Mouse (Mus musculus) embryonic stem cell, embryonic (primary cell): ENCODE results near the gene Zfp652.

Experiments
- CTCF ChIA-PET, 4 experiments: fragments of 300-600 bp in 2 of 4; fragments of 350-600 bp in 2 of 4; sonication (Branson Sonifier 250); formaldehyde crosslinking; loops; one replicate each; lab custom pipeline; 2022; ENCODE audit warnings: inconsistent platforms in 2 of 4; lab: Charles Lee
- POLR2A ChIA-PET, 4 experiments: fragments of 300-600 bp in 2 of 4; fragments of 350-600 bp in 2 of 4; sonication (Branson Sonifier 250); formaldehyde crosslinking; loops; one replicate each; lab custom pipeline; 2022; ENCODE audit warnings: antibody characterized with exemption in 4 of 4, inconsistent platforms in 1 of 4; lab: Charles Lee

Gene Zfp652

GRCm38 (mm10) chr11:95728916-95729907 lies 16.7 kb downstream of the Zfp652 start:
- ChIA-PET CTCF (interaction anchor here in 3 of 4 experiments (0.5 to 1.0 kb wide), 4 partner anchors 21 to 341 kb away, joined by 3 to 5 read pairs (median 4); no protein-coding TSS in a partner anchor), POLR2A (interaction anchor here in 2 of 4 experiments (0.6 to 1.8 kb wide), 13 partner anchors 10 to 249 kb away, joined by 3 to 6 read pairs (median 3); no protein-coding TSS in a partner anchor)

GRCm38 (mm10) chr11:95734485-95734884 lies 22.0 kb downstream of the Zfp652 start:
- POLR2A ChIA-PET = interaction anchor here in 2 of 4 experiments (0.6 to 1.2 kb wide), 5 partner anchors 13 to 853 kb away, joined by 3 to 4 read pairs (median 3); no protein-coding TSS in a partner anchor
- CTCF ChIA-PET = no interaction called here

DNA sequence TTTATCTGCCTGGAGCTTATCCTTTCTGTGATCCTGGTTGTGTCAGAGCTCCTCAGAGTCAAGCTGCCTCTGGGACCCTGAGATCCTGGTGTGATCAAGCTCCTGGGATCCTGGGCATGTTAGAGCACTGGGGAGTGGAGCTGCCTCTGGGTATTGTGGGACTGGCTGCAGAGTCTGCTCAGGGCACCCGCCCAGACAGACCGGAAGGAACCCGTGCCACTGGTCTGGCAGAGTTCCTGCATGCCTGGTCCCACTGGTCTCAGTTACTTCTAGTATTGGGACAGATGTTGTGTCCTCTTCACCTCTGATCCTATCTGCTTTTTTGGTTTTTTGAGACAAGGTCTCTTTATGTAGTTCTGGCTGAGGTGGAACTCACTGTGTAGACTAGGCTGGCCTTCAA lies 25.3 kb downstream of the Zfp652 start:
- ChIA-PET CTCF (no interaction called here), POLR2A (interaction anchor here in 1 of 4 experiments (1.2 kb wide), 1 partner anchor 11 kb away, joined by 3 read pairs; no protein-coding TSS in a partner anchor)

GRCm38 (mm10) chr11:95744521-95744920 lies 32.0 kb downstream of the Zfp652 start:
- CTCF ChIA-PET = interaction anchor here in 3 of 4 experiments (0.5 to 0.8 kb wide), 4 partner anchors 23 to 517 kb away, joined by 3 to 6 read pairs (median 5); no protein-coding TSS in a partner anchor
- POLR2A ChIA-PET = interaction anchor here in 1 of 4 experiments (0.7 to 1.1 kb wide), 4 partner anchors 15 to 231 kb away, joined by 3 to 4 read pairs (median 3); no protein-coding TSS in a partner anchor

DNA sequence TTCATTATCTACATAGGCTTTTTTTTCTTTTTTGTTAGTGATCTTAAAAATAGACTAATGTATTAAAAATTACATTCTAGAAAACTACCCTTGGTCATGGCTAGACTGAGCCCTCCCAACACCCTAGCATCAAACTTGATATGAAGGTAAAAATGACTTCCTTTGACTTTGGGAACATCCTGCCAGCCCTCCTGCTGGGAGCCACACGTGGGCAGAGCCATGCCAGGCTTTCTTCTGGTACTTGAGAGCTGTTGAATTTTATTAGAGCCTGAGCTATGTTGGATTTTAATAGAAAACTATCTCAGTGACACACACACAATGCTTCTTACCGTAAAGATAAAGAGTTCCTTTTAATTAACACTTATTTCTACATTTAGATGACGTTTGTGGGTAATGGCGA lies 34.3 kb downstream of the Zfp652 start:
- POLR2A ChIA-PET = interaction anchor here in 2 of 4 experiments (0.6 to 1.2 kb wide), 4 partner anchors 9 to 56 kb away, joined by 3 to 4 read pairs (median 3); no protein-coding TSS in a partner anchor
- CTCF ChIA-PET = no interaction called here

DNA sequence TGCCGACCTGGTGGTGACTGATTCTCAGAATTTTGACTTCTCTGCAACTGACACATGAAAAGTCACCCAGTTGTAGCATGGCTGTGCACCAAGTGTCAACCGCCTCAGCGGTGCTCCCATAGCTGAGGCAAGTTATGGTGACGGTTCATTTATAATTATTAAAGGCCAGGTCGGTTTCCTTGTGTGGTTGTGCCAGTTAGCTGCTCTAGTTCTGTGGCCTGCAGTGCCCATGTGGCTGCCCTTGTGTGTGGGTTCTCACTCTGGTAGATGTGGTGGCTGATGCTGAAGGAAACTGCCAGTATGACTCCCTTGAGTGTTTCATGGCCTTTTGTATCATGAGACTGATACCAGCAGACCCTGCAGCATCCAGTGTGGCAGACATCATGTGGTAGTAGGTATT lies 35.9 kb downstream of the Zfp652 start:
- CTCF ChIA-PET = interaction anchor here in 1 of 4 experiments (0.6 kb wide), 1 partner anchor 122 kb away, joined by 8 read pairs; no protein-coding TSS in a partner anchor
- POLR2A ChIA-PET = no interaction called here

DNA sequence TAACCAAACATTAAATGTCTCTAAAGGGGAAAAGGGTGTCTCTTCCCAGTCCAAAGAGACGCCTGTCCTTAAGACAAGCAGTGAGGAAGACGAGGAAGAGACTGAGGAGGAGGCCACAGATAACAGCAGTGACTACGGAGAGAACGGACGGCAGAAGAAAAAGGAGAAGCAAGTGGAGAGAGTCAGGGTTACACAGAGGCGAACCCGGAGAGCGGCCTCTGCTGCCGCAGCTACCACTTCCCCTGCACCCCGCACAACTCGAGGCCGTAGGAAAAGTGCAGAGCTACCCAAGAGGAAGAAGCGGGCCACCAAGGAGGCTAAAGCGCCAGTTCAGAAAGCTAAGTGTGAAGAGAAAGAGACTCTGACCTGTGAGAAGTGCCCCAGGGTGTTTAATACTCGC lies 37.1 kb downstream of the Zfp652 start:
- ChIA-PET POLR2A (interaction anchor here in 2 of 4 experiments (0.9 to 1.2 kb wide), 2 partner anchors 12 to 190 kb away, joined by 3 to 6 read pairs; no protein-coding TSS in a partner anchor), CTCF (interaction anchor here in 1 of 4 experiments (0.9 to 1.6 kb wide), 6 partner anchors 10 to 86 kb away, joined by 3 read pairs; no protein-coding TSS in a partner anchor)

DNA sequence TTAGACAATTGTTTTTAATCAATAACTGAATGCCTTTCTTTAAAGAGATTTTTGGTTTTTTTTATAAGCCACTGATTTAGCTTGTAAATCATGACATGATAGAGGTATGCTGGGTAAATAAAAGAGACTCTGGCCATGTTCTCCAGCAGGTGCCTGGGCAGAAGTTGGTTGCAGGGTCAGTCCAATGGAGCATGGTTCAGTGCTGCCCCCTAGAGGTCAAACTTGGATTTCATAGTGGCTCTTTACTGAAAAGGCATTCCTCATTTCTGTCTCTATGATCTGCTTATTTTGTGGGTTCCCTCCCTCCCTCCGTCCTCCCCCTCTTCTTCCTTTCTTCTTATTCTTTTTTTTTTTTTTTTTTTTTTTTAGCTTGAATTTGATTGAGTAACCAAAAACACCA lies 38.5 kb downstream of the Zfp652 start:
- CTCF ChIA-PET = interaction anchor here (0.5 to 1.4 kb wide), 29 partner anchors 9 to 492 kb away, joined by 3 to 9 read pairs (median 3); partner anchors contain the start of genes Atp5g1 (in 1 of the 4) and B130006D01Rik (in 1 of the 4)

GRCm38 (mm10) chr11:95755137-95755536 lies 42.7 kb downstream of the Zfp652 start:
- CTCF ChIA-PET = interaction anchor here in 1 of 4 experiments (1.2 kb wide), 1 partner anchor 9 kb away, joined by 3 read pairs; no protein-coding TSS in a partner anchor
- POLR2A ChIA-PET = interaction anchor here in 2 of 4 experiments (0.6 to 1.3 kb wide), 6 partner anchors 9 to 1238 kb away, joined by 3 to 7 read pairs (median 4); no protein-coding TSS in a partner anchor

More for the DNA sequence above, 38.5 kb downstream of the Zfp652 start:
- POLR2A ChIA-PET = interaction anchor here in 3 of 4 experiments (0.6 to 1.8 kb wide), 10 partner anchors 20 to 336 kb away, joined by 3 to 6 read pairs (median 3); partner anchors contain the start of gene B130006D01Rik (in 1 of the 3)

DNA sequence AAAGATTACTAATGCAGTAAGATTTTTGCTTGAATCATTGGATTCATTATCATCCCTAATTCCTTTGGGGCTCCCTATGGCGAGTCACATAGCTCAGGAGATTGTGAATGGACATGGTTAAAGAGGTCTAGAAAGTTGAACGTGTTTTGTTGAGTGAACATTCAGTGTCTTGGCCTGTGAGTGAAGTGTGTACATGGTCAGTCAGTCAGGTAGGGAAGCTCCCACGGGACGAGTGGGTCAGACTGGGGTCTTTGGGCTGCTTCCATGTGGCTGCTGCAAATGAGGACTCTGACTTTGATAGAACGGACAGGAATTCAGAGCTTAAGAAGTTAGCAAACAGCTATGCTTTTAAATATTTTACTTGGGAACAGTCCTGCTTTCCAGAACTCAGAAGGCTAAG lies 48.0 kb downstream of the Zfp652 start:
- CTCF ChIA-PET = interaction anchor here in 3 of 4 experiments (0.6 to 1.0 kb wide), 3 partner anchors 9 to 1453 kb away, joined by 3 to 5 read pairs (median 3); no protein-coding TSS in a partner anchor
- POLR2A ChIA-PET = interaction anchor here in 3 of 4 experiments (0.6 to 1.2 kb wide), 3 partner anchors 12 to 94 kb away, joined by 3 to 6 read pairs (median 3); partner anchors contain the start of gene Phb (in 1 of the 3)

GRCm38 (mm10) chr11:95762996-95763395 lies 50.5 kb downstream of the Zfp652 start:
- CTCF ChIA-PET = interaction anchor here in 2 of 4 experiments (0.6 to 2.0 kb wide), 2 partner anchors 12 to 130 kb away, joined by 3 to 9 read pairs; no protein-coding TSS in a partner anchor
- POLR2A ChIA-PET = interaction anchor here in 2 of 4 experiments (1.1 to 1.4 kb wide), 3 partner anchors 9 to 18 kb away, joined by 3 to 4 read pairs (median 4); no protein-coding TSS in a partner anchor

GRCm38 (mm10) chr11:95764806-95765205 lies 52.3 kb downstream of the Zfp652 start:
- ChIA-PET POLR2A (interaction anchor here in 2 of 4 experiments (0.6 to 1.5 kb wide), 7 partner anchors 8 to 102 kb away, joined by 3 to 5 read pairs (median 4); no protein-coding TSS in a partner anchor), CTCF (interaction anchor here in 3 of 4 experiments (0.5 to 0.9 kb wide), 4 partner anchors 9 to 341 kb away, joined by 3 to 4 read pairs (median 3); no protein-coding TSS in a partner anchor)

GRCm38 (mm10) chr11:95765334-95765733 lies 52.9 kb downstream of the Zfp652 start:
- ChIA-PET POLR2A (interaction anchor here in 3 of 4 experiments (0.5 to 1.6 kb wide), 7 partner anchors 8 to 101 kb away, joined by 3 to 4 read pairs (median 3); no protein-coding TSS in a partner anchor), CTCF (interaction anchor here in 2 of 4 experiments (0.5 to 0.9 kb wide), 2 partner anchors 14 kb away, joined by 3 to 4 read pairs; no protein-coding TSS in a partner anchor)

GRCm38 (mm10) chr11:95768244-95768643 lies 55.8 kb downstream of the Zfp652 start:
- CTCF ChIA-PET = interaction anchor here (0.6 to 3.9 kb wide), 13 partner anchors 10 to 1044 kb away, joined by 3 to 21 read pairs (median 4); partner anchors contain the start of gene Slc35b1 (in 1 of the 4)
- POLR2A ChIA-PET = interaction anchor here in 3 of 4 experiments (0.6 to 3.5 kb wide), 17 partner anchors 9 to 472 kb away, joined by 3 to 23 read pairs (median 4); partner anchors contain the start of genes Abi3 (in 1 of the 3) and Atp5g1 (in 1 of the 3)

- ChIA-PET POLR2A (interaction anchor here in 3 of 4 experiments (0.5 to 3.5 kb wide), 17 partner anchors 9 to 1193 kb away, joined by 3 to 23 read pairs (median 4); partner anchors contain the start of genes Abi3 (in 1 of the 3), Atp5g1 (in 1 of the 3) and Phospho1 (in 1 of the 3)), CTCF (interaction anchor here (0.6 to 3.9 kb wide), 15 partner anchors 9 to 983 kb away, joined by 3 to 21 read pairs (median 4); no protein-coding TSS in a partner anchor)
Observed at GRCm38 (mm10) chr11:95769208-95769607, 56.7 kb downstream of the Zfp652 start.

DNA sequence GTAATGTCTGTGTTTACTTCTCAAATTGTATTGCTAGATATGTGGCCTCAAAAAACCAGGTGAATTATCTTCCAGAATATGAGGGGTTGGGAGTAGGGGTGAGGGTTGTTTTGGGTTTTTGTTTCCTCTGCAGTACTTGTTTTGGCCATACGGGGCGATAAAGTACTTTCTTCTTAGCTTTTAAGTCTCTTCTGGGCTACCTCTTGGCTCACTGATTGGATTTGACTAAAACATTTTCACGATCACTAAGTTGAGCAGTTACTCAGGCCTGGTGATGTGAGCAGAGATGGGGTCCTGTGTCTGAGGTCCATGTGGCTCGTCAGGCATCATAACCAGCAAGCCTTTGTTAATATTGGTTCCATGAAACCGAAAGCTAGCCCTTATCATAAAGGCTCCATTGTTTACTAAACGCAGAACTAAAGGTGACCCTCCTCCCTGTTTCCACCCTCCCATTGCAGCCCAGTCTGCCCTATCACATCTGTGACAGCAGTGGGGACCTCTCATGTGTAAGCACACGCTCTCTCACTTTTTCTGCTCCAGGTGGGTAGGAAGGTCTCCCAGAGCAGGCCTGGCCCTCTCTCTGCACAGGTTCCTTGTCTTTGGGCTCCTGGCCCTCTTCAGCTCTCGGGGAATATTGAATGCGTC lies 58.4 kb downstream of the Zfp652 start:
- ChIA-PET CTCF (interaction anchor here (0.5 to 3.9 kb wide), 17 partner anchors 8 to 875 kb away, joined by 3 to 21 read pairs (median 4); partner anchors contain the start of gene B130006D01Rik (in 1 of the 4)), POLR2A (interaction anchor here (0.6 to 3.1 kb wide), 19 partner anchors 8 to 461 kb away, joined by 3 to 12 read pairs (median 3); partner anchors contain the start of genes Kat7 (in 1 of the 4), Phb (in 1 of the 4) and Spop (in 1 of the 4))
